Mouse (Mus musculus) urinary bladder, postnatal 4 days (tissue): ENCODE measurements around the gene Mprip.

Experiments used
- DNase-seq, 2 experiments: peaks; one replicate each; pipeline ENCODE4 v3.0.0; 2021 to 2022; ENCODE audit warnings: low spot score in 2 of 2

The Mprip gene

DNA sequence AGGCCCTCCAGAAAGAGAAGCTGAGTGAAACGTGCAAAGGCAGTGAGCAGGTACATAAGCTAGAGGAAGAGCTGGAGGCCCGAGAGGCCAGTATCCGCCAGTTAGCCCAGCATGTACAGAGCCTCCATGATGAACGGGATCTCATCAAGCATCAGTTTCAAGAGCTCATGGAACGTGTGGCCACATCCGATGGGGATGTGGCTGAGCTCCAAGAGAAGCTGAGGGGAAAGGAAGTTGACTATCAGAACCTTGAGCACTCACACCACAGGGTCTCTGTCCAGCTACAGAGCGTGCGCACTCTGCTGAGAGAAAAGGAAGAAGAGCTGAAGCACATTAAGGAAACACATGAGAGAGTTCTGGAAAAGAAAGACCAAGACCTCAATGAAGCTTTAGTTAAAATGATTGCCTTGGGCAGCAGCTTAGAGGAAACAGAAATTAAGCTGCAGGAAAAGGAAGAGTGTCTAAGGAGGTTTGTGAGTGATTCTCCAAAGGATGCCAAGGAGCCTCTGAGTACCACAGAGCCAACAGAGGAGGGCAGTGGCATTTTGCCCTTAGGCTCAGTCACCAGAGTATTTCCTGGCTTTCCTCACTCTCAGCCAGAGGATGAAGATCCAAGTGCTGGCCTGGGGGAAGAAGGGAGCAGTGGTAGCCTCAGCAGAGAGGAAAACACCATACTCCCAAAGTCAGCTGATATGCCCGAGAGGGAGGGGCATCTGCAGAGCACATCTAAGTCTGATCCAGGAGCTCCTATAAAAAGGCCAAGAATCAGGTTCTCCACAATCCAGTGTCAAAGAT is 97.3 kb downstream of the Mprip start:
- no peak for DNase-seq

- no peak for DNase-seq
These were observed 98.1 kb downstream of the Mprip start for GRCm38 (mm10) chr11:59759178-59759577.

DNA sequence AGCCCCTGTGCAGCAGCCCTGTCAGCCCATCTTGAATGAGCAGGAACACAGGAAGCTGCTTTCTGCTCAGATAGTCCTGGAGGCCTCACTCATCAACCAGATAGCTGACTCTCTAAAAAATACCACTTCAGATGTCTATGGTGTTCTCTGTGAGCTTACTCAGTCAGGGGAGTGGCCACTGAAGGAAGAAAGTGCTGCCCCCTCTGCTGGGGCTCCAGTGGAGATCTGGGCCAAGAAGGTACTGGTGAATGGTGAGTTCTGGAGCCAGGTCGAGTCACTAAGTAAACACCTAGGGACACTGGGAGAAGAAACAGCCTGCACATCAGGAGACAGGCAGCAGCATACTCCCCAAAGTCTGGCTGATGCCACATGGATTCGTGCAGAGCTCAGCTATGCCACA is 98.5 kb downstream of the Mprip start:
- no peak for DNase-seq

DNA sequence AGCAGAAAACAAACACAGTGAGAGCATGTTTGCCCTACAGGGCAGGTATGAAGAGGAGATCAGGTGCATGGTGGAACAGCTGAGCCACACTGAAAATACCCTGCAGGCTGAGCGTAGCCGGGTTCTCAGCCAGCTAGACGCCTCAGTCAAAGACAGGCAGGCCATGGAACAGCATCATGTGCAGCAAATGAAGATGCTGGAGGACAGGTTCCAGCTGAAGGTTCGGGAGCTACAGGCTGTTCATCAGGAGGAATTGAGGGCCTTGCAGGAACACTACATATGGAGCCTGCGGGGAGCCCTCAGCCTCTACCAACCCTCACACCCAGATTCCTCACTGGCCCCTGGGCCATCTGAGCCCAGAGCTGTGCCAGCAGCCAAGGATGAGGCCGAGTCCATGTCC is 99.7 kb downstream of the Mprip start:
- DNase-seq: no peak

DNA sequence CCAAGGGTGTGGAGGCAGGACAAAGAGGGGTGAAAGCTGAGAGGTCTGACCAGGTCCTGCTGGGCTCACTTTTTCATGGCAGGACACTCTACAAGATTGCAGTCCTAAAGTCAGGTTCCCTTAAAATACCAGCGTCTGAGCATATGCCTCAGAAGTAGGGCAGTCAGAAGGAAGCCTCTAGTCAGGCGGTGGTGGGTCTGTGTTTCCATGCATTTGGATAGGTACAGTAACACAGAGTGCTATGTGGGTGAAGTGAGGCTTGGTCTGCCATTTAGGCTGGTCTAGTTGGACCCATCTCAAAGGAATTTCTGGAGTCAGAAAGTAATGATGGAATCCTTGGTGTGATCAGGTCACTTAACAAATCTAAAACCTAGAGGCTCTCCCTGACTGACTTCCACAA is 108.2 kb downstream of the Mprip start:
- no peak for DNase-seq

DNA sequence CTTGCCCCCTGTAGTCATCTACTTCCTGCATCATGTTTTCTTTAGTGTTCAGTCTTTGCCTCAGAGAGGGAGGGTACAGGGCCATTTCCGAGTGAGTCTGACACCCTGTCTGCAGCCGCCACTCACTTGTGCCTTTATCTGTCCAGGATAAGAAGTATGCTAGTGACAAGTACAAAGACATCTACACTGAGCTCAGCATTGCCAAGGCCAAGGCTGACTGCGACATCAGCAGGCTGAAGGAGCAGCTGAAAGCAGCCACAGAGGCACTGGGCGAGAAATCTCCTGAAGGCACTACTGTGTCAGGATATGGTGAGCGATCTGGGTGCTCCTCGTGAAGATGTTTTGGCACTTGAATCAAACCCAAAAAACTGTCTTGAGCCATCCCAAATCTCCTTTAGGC is 108.6 kb downstream of the Mprip start:
- no peak for DNase-seq

GRCm38 (mm10) chr11:59770753-59771152 is 109.6 kb downstream of the Mprip start:
- no peak for DNase-seq

GRCm38 (mm10) chr11:59772291-59772690 is 111.2 kb downstream of the Mprip start:
- DNase-seq: no peak

DNA sequence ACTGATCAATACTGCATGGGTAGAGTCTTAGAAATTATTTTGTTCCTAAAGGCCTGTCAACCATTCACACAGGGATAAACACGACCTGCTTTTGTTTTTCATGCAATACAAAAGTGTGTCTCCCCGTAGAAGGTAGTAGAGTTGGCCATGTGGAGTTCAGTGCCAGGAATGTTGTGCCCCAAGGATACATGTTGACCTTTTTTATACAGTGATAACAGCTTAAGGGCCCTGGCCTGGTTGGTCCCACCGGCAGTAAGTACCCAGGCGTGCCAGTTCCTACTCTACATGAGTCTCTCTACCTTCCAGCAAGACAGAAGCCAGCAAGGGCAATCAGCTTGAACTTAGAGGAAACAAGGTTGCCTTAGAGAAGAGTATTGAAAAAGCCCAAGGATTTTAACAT is 111.8 kb downstream of the Mprip start:
- no peak for DNase-seq

DNA sequence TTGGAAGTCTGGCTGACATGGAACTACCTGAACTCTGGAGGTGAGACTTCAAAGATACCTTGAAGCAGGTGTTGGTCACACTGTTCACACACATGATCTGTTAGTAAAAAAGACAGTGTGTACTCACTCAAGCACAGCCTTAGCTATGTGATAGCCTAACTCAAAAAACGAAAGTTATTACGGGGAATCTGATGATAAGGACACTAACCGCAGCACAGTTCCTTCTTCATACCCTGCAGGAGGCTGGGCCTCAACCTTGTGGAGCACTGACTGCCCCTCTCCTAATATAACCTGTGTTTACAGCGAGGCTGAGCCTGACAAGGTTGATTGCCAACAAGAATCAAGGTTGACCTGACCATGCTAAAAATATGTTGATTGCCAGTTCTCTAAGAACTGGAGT is 113.4 kb downstream of the Mprip start:
- DNase-seq: no peak

DNA sequence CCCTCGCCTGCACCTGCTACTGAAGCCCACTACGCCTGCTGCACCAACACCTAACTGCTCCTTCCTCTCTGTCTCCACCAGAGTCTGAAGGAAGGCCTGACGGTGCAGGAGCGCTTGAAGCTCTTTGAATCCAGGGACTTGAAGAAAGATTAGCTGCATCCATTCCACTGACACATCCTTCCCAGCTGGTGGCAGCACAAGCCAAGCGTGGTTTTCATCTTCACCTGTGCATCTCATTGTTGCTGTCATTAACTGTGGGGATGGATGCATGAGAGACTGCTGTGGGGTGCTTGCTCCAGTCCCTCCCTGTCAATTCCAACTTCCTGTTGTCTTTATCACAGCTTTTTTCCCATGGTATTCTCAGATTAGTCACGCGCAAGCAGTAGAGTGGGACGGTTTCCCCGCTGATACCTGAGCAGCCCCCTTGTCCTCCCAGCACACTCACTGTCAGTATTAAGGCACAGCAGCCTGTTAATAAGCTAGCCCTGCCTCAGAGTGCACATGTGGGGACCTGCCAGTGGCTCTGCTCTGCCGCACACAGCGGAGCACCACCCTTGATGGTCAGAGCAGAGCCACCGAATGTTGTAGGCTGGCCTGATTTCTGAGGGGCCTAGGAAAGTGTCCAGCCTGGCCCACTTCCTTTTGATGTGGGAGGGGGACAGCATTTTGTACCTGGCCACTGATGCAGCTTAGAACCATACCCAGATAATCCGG is 114.5 kb downstream of the Mprip start:
- no peak for DNase-seq

GRCm38 (mm10) chr11:59777259-59777658 is 116.2 kb downstream of the Mprip start:
- DNase-seq: no peak

DNA sequence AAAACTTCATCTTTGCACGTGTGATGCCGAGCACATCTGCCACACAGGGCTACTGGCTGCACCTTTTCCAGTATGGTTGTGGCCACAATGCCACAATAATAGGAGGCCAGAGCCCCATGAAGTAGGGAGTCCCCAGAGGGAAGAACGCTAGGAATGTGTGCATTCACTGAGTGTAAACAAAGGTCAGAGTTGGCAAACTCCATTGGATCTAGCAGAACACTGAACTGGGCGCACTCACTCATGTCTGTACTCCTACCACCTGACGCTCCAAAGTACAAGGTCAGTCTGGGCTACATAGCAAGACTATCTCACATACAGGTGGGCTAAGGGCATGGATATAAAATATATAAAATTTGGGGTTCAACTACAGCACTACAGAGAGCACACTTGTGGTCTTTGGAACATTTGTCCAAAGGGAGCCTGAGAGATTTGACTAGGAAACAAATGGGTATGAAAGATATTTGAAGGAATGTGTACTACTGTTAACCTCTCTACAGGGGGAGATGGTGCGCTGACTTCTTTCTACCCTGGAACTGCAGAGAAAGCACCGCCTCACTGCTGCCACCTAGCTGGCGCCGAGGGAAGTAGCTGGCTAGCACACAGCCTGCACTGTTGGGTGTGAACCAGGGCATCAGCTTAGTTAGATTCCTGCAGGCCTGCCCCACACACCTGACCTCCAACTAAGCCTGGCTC is 117.2 kb downstream of the Mprip start:
- peak; percentile 64 to 78 for DNase-seq

DNA sequence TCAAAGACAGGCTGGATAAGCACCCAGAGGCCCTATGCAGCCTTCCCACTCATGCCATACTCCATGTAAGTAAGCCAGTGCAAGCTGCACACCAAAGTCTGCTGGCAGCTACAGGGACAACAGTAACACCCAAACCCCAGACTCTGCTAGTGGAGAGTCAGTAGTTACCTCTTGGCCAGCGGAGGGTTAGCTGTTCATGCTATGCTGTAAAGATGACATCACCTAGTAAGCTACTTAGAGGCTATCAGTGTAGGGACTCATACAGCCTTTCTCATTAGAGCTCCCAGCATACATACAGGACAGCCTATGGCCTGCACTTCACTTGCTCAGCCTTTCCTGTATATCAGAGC is 117.7 kb downstream of the Mprip start:
- no peak for DNase-seq

DNA sequence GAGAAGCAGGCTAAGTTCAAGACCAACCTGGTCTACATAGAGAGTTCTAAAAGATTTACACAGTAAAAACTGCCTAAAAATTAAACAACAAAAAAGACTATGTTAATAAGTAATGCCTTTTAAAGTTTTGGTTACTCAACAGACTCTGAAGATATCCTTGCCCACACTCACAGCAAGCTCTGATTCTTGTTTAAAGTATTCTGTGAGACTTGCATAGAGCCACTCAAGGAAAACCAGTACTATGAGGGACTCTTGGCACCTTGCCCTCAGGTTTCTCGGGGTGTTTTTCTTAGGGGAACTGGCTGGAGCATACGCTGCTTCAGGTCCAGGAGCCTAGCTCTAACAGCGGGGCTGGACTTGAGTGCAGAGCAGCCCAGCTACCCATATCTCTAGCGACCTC is 118.3 kb downstream of the Mprip start:
- DNase-seq: no peak

DNA sequence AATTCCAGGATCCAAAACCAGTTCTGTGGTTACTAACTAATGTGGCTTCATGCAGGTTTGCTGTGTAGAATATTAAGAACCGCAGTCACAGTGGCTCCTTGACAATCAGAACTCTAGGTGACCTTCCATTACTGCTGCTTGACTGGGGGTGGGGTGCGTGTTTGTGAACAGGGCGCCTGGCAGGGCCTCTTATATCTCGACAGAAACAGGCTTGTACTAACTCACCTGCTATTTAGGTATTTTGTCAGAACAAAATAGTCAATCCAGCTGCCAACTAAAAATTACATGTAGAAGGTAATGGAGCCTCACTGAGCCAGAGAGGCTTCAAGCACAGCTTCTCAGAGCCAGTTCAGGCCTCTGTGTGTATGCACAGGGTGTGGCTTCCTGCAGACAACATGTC is 119.1 kb downstream of the Mprip start:
- DNase-seq: no peak

DNA sequence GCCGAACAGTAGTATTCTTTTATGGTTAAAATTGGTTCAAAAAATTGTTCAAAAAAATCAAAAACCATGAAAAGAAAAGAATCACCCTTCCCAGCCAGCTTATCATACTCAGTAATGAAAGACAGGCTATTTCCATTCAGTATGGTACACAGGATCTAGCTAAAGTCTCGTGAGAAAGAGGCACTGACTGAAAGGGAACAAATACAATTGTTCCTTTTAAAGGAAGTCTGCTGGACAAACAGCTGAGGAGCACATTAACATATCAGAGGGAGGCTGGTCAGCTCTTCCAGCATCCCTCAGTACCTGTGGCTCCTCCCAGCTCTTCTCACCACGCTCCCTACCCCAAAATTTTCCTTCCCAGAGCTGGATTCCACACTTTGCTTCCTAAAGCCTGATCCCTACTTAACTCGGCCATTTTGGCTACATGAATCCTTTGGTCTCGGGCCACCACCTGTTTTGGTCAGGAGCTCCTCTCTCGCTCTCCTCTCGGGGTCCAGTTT is 121.0 kb downstream of the Mprip start:
- DNase-seq: no peak

DNA sequence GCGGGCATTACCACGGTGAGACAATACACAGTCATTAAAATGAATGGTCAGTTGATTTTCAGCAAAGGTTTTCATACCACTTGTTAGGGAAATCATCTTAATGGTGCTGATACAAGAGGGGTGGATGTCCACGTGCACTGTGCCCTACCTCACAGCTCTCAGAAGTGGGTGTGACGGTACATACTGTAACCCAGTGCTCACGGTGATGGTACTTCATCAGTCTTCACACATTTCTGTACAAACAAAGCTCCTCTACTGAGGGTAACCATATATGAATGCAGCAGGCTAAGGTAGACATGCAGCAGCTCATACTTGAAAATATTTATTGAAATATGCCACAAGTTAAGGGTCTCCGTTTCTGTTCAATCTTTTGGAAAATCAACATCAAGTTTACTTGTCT is 122.5 kb downstream of the Mprip start:
- DNase-seq: no peak

- DNase-seq: no peak
These were observed 125.5 kb downstream of the Mprip start for GRCm38 (mm10) chr11:59786444-59787198.

DNA sequence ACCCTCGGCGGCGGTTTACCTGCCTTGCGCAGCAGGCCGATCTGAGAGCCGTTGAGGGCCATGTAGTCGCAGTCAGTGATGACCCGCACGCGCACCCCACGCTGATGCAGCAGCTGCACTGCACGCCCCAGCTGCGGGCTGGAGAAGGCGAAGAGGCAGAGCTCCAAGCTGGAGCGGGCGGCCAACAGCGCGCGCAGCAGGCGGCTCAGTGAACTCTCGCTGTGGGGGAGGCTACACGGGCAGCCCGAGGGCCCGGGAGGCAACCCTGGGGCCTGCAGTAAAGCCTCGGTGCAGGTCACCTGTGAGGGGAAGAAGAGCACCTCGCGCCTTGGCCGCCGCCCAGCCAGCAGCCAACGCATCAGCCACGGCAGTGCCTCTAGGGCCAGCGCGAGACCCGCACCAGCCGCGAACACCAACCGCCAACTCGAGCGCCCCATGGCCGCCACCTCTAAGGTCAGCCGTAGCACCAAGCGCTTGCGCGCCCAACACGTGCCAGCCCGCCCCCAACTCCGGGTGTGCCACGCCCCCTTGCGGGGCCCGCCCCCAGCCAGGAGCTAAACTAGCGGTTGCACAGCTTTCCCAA is 126.2 kb downstream of the Mprip start, which contains the start of gene Pld6:
Gene Pld6 (minus strand): TSS at position 447 of the 583 bp plus-strand sequence.
- DNase-seq: peak; percentile 52 to 78

DNA sequence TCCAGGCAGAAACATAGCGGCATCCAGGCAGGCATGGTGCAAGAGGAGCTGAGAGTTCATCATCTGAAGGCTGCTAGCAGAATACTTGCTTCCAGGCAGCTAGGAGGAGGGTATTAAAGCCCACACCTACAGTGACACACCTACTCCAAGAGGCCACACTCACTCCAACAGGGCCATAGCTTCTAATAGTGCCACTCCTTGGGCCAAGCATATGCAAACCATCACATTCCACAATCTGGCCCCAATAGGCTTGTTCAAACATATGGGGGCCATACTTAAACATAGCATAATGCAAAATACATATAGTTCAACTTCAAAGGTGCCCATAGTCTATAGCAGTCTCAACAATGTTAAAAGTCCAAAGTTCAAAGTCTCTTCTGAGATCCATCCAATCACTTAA is 128.2 kb downstream of the Mprip start:
- no peak for DNase-seq

GRCm38 (mm10) chr11:59793390-59793789 is 132.3 kb downstream of the Mprip start:
- DNase-seq: no peak
